Comparison of ENCODE assay signal across 7 mouse cellular contexts in the genomic region with DNA sequence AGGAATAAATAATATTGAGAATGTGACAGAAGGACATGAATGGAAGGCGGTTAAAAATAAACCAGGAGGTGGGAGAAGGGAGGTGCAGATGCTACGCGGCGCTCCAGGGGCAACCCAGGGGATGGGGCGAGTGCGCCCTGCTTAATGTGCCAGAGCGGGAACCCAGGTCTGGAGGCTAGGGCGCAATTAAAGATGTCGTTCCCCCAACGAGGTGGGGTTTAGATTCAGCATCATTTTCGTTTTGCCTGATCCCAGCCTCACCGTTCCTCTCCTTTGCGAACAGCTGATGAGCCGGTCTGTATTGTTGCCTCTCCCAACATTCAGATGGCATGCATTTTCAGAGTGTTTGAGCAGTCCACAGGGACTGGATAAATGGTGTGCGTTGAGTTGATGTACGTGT. TPM values are rescaled to one million over a fixed set of nuclear protein-coding genes. Genes with fewer than 3 reads are reported as not detected.
A peak's percentile ranks its signal among the peaks of the same experiment; 100 is the strongest.
DNase-seq lines count a peak whose midpoint lies in the region; ATAC-seq and TF ChIP-seq lines count a peak whose summit lies in the region.

No protein-coding gene starts in this region.

- 3% methylated on average over 16 of the region's 16 CpGs for WGBS in lung, embryonic 16.5 days
- WGBS in forebrain, embryonic 12.5 days: 2% methylated on average over 16 of the region's 16 CpGs
- 6% methylated on average over 16 of the region's 16 CpGs for WGBS in intestine, postnatal 0 days
- WGBS in neural tube, embryonic 14.5 days: under 1% methylated on average over 16 of the region's 16 CpGs

- no peak for DNase-seq in lung, postnatal 14 days
- DNase-seq in urinary bladder, postnatal 14 days (ENCODE audit: low spot score): no peak

- H3K4me1 ChIP-seq in lung, embryonic 16.5 days (replicated peaks; ENCODE audit: control insufficient read depth, insufficient read depth, low read length): no peaks in the 10 kb centered on the region
- H3K4me1 ChIP-seq in forebrain, embryonic 12.5 days: 0 out of 2 replicates have a peak, but pooled peaks cover 12% of the 10 kb centered on the region
- H3K4me1 ChIP-seq in intestine, postnatal 0 days (replicated peaks; ENCODE audit: control insufficient read depth, insufficient read depth, low read length): no peaks in the 10 kb centered on the region
- H3K4me1 ChIP-seq in neural tube, embryonic 14.5 days (ENCODE audit: control insufficient read depth, insufficient read depth, low read length): no peaks in the 10 kb centered on the region; the same call in 1 of the 2 replicates

- peak overlapping the region; percentile 40 for H3K4me3 ChIP-seq in lung, embryonic 16.5 days (ENCODE audit: low read length)
- H3K4me3 ChIP-seq in forebrain, embryonic 12.5 days (replicated peaks): peak overlapping the region; percentile 47
- peak overlapping the region; percentile 28 for H3K4me3 ChIP-seq in intestine, postnatal 0 days (ENCODE audit: low read depth, low read length)
- H3K4me3 ChIP-seq in neural tube, embryonic 14.5 days (ENCODE audit: low read depth, low read length): peak overlapping the region; percentile 52

- H3K36me3 ChIP-seq in lung, embryonic 16.5 days (ENCODE audit: control insufficient read depth, insufficient read depth, low read length): no peaks in the 10 kb centered on the region
- no peaks in the 10 kb centered on the region for H3K36me3 ChIP-seq in forebrain, embryonic 12.5 days (replicated peaks)
- no peaks in the 10 kb centered on the region for H3K36me3 ChIP-seq in intestine, postnatal 0 days (ENCODE audit: control insufficient read depth, insufficient read depth)
- H3K36me3 ChIP-seq in neural tube, embryonic 14.5 days (ENCODE audit: control insufficient read depth, insufficient read depth, low read length): 0 out of 2 replicates have a peak, but pooled peaks cover 2% of the 10 kb centered on the region

- H3K9ac ChIP-seq in lung, embryonic 16.5 days (ENCODE audit: low read length): no peak overlapping the region
- 0 out of 2 replicates have a peak overlapping the region, but pooled peaks have one; percentile 44 for H3K9ac ChIP-seq in forebrain, embryonic 12.5 days
- H3K9ac ChIP-seq in intestine, postnatal 0 days (ENCODE audit: low read depth, low read length): no peak overlapping the region
- peak overlapping the region; percentile 29 for H3K9ac ChIP-seq in neural tube, embryonic 14.5 days (replicated peaks; ENCODE audit: low read depth, low read length)

- ATAC-seq in lung, embryonic 16.5 days (ENCODE audit: low read depth): no peak
- ATAC-seq in forebrain, embryonic 12.5 days (ENCODE audit: low FRiP score): peak; percentile 42; the same call in 1 of the 2 replicates
- no peak for ATAC-seq in intestine, postnatal 0 days
- peak; percentile 75 for ATAC-seq in neural tube, embryonic 14.5 days (ENCODE audit: low read depth)
- no peak for ATAC-seq in erythroblast, adult 5-6 weeks (replicated peaks; ENCODE audit: low FRiP score, poor library complexity, severe bottlenecking)

- peaks cover 6% of the 10 kb centered on the region; the same call in 1 of the 2 replicates for H3K27me3 ChIP-seq in lung, embryonic 16.5 days (ENCODE audit: control insufficient read depth, insufficient read depth, low read depth, low read length)
- peaks cover 26% of the 10 kb centered on the region; the same call in 1 of the 2 replicates for H3K27me3 ChIP-seq in forebrain, embryonic 12.5 days
- no peaks in the 10 kb centered on the region for H3K27me3 ChIP-seq in intestine, postnatal 0 days (replicated peaks; ENCODE audit: control insufficient read depth, insufficient read depth, low read length)
- no peaks in the 10 kb centered on the region for H3K27me3 ChIP-seq in neural tube, embryonic 14.5 days (ENCODE audit: control insufficient read depth, insufficient read depth, low read length)

- TF ChIP-seq CTCF in intestine, postnatal 0 days (IDR thresholded peaks at IDR 0.05; ENCODE audit: low read depth): no peak

- peak overlapping the region; percentile 67 for H3K4me2 ChIP-seq in lung, embryonic 16.5 days (ENCODE audit: low read depth, low read length)
- peak overlapping the region; percentile 89 for H3K4me2 ChIP-seq in forebrain, embryonic 12.5 days
- H3K4me2 ChIP-seq in intestine, postnatal 0 days (replicated peaks; ENCODE audit: low read depth): peak overlapping the region; percentile 64
- H3K4me2 ChIP-seq in neural tube, embryonic 14.5 days (ENCODE audit: low read depth, low read length): peak overlapping the region; percentile 78

- H3K27ac ChIP-seq in lung, embryonic 16.5 days (ENCODE audit: low read length): no peak overlapping the region
- no peak overlapping the region for H3K27ac ChIP-seq in forebrain, embryonic 12.5 days
- no peak overlapping the region for H3K27ac ChIP-seq in intestine, postnatal 0 days (ENCODE audit: low read depth, low read length)
- no peak overlapping the region for H3K27ac ChIP-seq in neural tube, embryonic 14.5 days (ENCODE audit: low read depth, low read length)

- no peaks in the 10 kb centered on the region for H3K9me3 ChIP-seq in lung, embryonic 16.5 days (ENCODE audit: control insufficient read depth, low read length)
- H3K9me3 ChIP-seq in forebrain, embryonic 12.5 days: no peaks in the 10 kb centered on the region
- H3K9me3 ChIP-seq in intestine, postnatal 0 days (ENCODE audit: control insufficient read depth): no peaks in the 10 kb centered on the region
- H3K9me3 ChIP-seq in neural tube, embryonic 14.5 days (ENCODE audit: control insufficient read depth, low read length): no peaks in the 10 kb centered on the region

RNA-seq across cellular contexts. Expression of gene Kcna4, which starts 0.7 kb away (rescaled TPM):
- 0.21 and 0.33 TPM in 2 replicates for polyA plus RNA-seq in lung, embryonic 16.5 days (2015; fragmentation: Nextera tagmentation; extraction: Ambion mirVana)
- polyA plus RNA-seq in forebrain, embryonic 12.5 days (2016; fragmentation: Nextera tagmentation; extraction: Ambion mirVana): 1.1 TPM in 2 replicates
- polyA plus RNA-seq in intestine, postnatal 0 days (2015; fragmentation: Nextera tagmentation; extraction: Ambion mirVana): 0.07 and 0.26 TPM in 2 replicates
- 6.2 and 7.6 TPM in 2 replicates for polyA plus RNA-seq in neural tube, embryonic 14.5 days (2014; fragmentation: Nextera tagmentation; extraction: Ambion mirVana)
- total RNA-seq in erythroblast, adult 5-6 weeks (2015; ENCODE audit: low replicate concordance): not detected in 2 replicates
- 4.5 TPM in 1 of 2 replicates, not detected in the other for total RNA-seq in erythroblast, adult 5-6 weeks (2017; ENCODE audit: low replicate concordance)

Comparison
In these comparisons a context has a peak if more than half of its experiments do, and no peak if none do; other contexts are left out.
1. ATAC-seq: peak in forebrain, embryonic 12.5 days (single experiment) and neural tube, embryonic 14.5 days (single experiment); none in lung, embryonic 16.5 days (single experiment), intestine, postnatal 0 days (single experiment) and erythroblast, adult 5-6 weeks (single experiment).
2. H3K9ac ChIP-seq: peak in forebrain, embryonic 12.5 days (single experiment) and neural tube, embryonic 14.5 days (single experiment); none in lung, embryonic 16.5 days (single experiment) and intestine, postnatal 0 days (single experiment).
3. Peak in every context shown above with its lines, with median percentiles within 50 percentile points of each other: H3K4me2 ChIP-seq and H3K4me3 ChIP-seq.